Mouse (Mus musculus): ENCODE results near the gene Kcnk3.

DNA sequence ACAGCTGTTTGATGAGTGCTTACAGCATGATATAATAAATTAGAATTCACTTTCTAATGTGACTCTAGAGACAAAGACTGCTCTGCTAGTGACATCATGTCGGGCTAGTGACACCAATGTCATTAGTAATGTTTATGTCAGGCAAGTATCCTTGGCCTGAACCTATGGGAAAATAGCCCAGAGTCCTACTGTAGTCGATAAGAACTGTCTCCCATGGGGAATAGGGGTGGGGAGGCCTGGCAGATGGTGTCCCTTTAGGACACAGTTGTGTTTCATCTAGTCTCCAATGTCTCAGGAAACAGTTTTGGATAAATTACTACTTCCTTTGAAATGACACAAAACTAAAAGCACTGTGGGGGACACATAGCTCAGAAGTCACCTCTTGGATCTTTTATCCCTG, 58.1 kb downstream of the Kcnk3 start:
- TF ChIP-seq EP300 (IDR thresholded peaks at IDR 0.05; ENCODE audit: low read depth) (no peak), CTCF (IDR thresholded peaks at IDR 0.05; ENCODE audit: low read depth) (no peak)
